Mouse (Mus musculus) C2C12 (cell line): ENCODE results near the gene Gm9964. TPM values are rescaled to one million over a fixed set of nuclear protein-coding genes. Genes with fewer than 3 reads are reported as not detected.

Experiments
- H3K27me3 ChIP-seq: one replicate; pipeline ENCODE4 v1.6.1; 2011; ENCODE audit not compliant: control insufficient read depth, insufficient read depth, insufficient read length
- H3K36me3 ChIP-seq: one replicate; pipeline ENCODE4 v1.6.1; 2011; ENCODE audit not compliant: control insufficient read depth, insufficient read depth
- H3K4me3 ChIP-seq: one replicate; pipeline ENCODE4 v1.5.1; 2011; ENCODE audit warnings: mild to moderate bottlenecking, control low read depth; ENCODE audit not compliant: poor library complexity, insufficient read depth, severe bottlenecking
- H3K79me2 ChIP-seq: one replicate; pipeline ENCODE4 v1.6.1; 2011; ENCODE audit not compliant: control insufficient read depth, insufficient read depth
- H3K79me3 ChIP-seq: one replicate; pipeline ENCODE4 v1.6.1; 2011; ENCODE audit warnings: low read depth, control low read depth
- H3ac ChIP-seq: one replicate; pipeline ENCODE3; 2011; ENCODE audit warnings: low read depth; ENCODE audit not compliant: control insufficient read depth, insufficient read length
- CEBPB ChIP-seq: IDR thresholded peaks from one replicate; pipeline ENCODE4 v1.6.1; 2011; ENCODE audit warnings: low read depth, mild to moderate bottlenecking, control low read depth, moderate library complexity
- CTCF ChIP-seq: IDR thresholded peaks from one replicate; pipeline ENCODE4 v1.5.1; 2011; ENCODE audit not compliant: control insufficient read depth, insufficient read depth, insufficient read length
- FOSL1 ChIP-seq: IDR thresholded peaks from one replicate; pipeline ENCODE4 v1.8.0; 2011; ENCODE audit warnings: mild to moderate bottlenecking, low read length; ENCODE audit not compliant: poor library complexity, insufficient read depth, severe bottlenecking
- MAX ChIP-seq: IDR thresholded peaks from one replicate; pipeline ENCODE4 v1.6.1; 2011; ENCODE audit warnings: mild to moderate bottlenecking, control low read depth
- MYOD1 ChIP-seq: IDR thresholded peaks from one replicate; pipeline ENCODE4 v1.6.1; 2011; ENCODE audit warnings: low read depth; ENCODE audit not compliant: control insufficient read depth, insufficient read length
- MYOG ChIP-seq: IDR thresholded peaks from one replicate; pipeline ENCODE4 v1.6.1; 2011; ENCODE audit not compliant: control insufficient read depth, insufficient read length; ENCODE audit errors: extremely low read depth
- USF1 ChIP-seq: IDR thresholded peaks from one replicate; pipeline ENCODE4 v1.6.1; 2011; ENCODE audit warnings: low read depth, mild to moderate bottlenecking, control low read depth, moderate library complexity
- polyA plus RNA-seq: library from polyadenylated mRNA; unstranded; fragments of >200 nt; fragmentation: generic; extraction: Trizol; gene quantifications from one replicate; pipeline ENCODE4 v1.2.1, GENCODE M21; 2012; ENCODE audit warnings: missing spikeins

The Gm9964 gene
- polyA plus RNA-seq, 1 experiment, result not detected

DNA sequence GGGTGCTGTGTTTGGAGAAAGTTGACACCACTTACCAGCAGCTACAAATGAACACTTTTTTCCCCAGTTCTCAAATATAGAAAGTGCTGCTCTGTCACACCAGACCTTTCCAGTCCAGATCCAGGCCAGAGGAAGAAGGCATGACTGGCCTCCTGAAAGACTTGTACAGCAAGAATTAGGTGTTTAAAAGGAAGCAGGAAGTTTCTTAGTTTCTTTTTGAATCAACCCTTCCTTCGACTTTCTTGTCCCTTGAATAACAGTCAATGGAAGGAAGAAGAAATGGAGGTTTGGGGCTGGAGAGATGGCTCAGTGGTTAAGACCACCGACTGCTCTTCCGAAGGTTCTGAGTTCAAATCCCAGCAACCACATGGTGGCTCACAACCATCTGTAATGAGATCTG, 3.7 kb downstream of the Gm9964 start:
- H3K27me3 ChIP-seq, result no peaks in the 10 kb centered on the region
- no peak overlapping the region for H3ac ChIP-seq
- TF ChIP-seq USF1, result no peak
- TF ChIP-seq CTCF, result no peak
- no peak for TF ChIP-seq MAX
- TF ChIP-seq CEBPB, result no peak
- TF ChIP-seq MYOG, result no peak
- no peak for TF ChIP-seq FOSL1
- no peak for TF ChIP-seq MYOD1

DNA sequence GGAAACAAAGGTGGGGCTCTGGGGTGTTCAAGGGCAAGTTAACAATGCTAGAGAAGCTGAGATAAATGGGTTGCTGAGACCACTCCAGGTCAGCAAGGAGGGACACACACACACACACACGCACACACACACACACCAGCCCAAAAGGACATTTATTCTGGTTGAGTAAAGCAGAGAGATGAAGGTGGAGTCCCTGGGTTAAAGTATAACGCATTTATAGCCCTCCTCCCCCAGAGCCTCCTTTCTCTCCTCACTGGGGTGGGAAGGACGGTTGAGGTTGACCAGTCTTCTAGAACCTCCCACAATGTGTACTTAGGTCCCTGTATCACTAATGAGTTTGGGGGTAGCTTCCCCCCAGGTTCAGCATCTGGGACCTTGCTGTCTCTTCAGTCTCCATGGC, 4.6 kb downstream of the Gm9964 start:
- no peak overlapping the region for H3K4me3 ChIP-seq
- no peaks in the 10 kb centered on the region for H3K79me3 ChIP-seq
- no peaks in the 10 kb centered on the region for H3K79me2 ChIP-seq
- H3K27me3 ChIP-seq, result no peaks in the 10 kb centered on the region
- no peak overlapping the region for H3ac ChIP-seq
- H3K36me3 ChIP-seq, result no peaks in the 10 kb centered on the region
- TF ChIP-seq CEBPB (no peak), FOSL1 (no peak), MYOD1 (no peak), MYOG (no peak), CTCF (no peak), MAX (no peak)

More for the DNA sequence above, 3.7 kb downstream of the Gm9964 start:
- no peaks in the 10 kb centered on the region for H3K79me2 ChIP-seq
- no peak overlapping the region for H3K4me3 ChIP-seq
- no peaks in the 10 kb centered on the region for H3K36me3 ChIP-seq
- H3K79me3 ChIP-seq, result no peaks in the 10 kb centered on the region

DNA sequence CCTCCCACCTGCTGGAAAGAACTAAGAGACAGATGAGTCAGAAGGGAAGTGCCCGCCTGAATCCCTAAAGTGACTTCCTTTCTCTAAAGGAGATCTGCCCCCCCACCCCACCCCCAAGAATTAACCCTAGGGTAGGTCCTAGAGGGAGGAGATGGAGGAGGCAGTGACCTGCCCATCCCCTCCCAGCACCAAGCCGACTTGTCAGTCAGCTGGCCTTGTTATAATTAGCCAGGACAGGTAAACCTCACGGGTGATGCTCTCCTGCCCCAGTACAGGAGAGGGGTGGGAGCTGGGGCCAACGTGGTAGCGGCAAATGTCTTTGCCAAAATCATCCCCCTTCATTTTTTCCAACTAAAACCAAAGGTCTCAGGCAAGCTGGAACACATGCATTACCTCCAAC, 5.1 kb downstream of the Gm9964 start:
- Histone ChIP-seq H3K27me3 (no peaks in the 10 kb centered on the region), H3K36me3 (no peaks in the 10 kb centered on the region), H3ac (no peak overlapping the region), H3K4me3 (no peak overlapping the region), H3K79me2 (no peaks in the 10 kb centered on the region), H3K79me3 (no peaks in the 10 kb centered on the region)
- TF ChIP-seq MYOD1 (no peak), MYOG (no peak), CTCF (no peak), FOSL1 (no peak), CEBPB (no peak), MAX (no peak), USF1 (no peak)

- H3K79me3 ChIP-seq, result no peaks in the 10 kb centered on the region
- H3K27me3 ChIP-seq, result no peaks in the 10 kb centered on the region
- H3K79me2 ChIP-seq, result no peaks in the 10 kb centered on the region
- H3ac ChIP-seq, result no peak overlapping the region
- no peak for TF ChIP-seq USF1
- peak; percentile 59 for TF ChIP-seq CTCF
- TF ChIP-seq FOSL1, result no peak
- no peak overlapping the region for H3K4me3 ChIP-seq
- no peaks in the 10 kb centered on the region for H3K36me3 ChIP-seq
These were observed 6.2 kb downstream of the Gm9964 start for GRCm38 (mm10) chr11:79290473-79290872.

DNA sequence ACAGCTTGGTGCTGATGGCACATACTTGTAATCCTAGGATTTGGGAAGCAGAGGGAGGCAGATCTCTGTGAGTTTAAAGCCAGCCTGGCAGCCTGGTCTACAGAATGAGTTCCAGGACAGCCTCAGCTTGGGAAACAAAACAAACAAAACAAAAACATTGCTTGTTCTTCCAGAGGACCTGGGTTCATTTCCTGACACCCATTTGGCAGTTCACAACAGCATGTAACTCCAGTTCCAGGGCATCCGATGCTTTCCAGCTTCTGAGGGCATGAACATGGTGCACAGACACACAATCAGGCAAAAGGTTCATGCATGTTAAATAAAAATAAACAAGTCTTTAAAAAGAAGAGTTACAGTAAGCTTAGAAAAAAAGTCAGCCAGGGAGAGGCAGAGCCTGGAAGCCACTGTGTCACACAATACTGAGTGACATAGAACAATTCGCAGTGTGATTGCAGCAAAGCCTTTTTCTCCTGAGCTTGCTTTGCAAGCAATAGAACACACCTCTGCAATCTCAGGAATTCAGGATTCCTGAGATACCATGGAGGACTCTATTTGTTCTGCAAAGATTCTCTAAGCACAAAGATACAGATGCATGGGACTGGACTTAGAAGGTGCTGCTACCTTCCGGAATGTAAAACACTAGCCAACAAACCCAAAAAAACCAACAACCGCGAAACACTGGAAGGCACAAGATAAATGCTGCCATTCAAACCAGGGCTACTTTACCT, 7.6 kb downstream of the Gm9964 start:
- H3K27me3 ChIP-seq, result no peaks in the 10 kb centered on the region
- no peak for TF ChIP-seq FOSL1
- TF ChIP-seq CTCF, result no peak
- TF ChIP-seq MYOG, result no peak
- TF ChIP-seq MYOD1, result no peak
- no peak for TF ChIP-seq MAX
- no peak for TF ChIP-seq CEBPB
- TF ChIP-seq USF1, result no peak
- no peaks in the 10 kb centered on the region for H3K79me3 ChIP-seq
- H3ac ChIP-seq, result no peak overlapping the region
- H3K36me3 ChIP-seq, result no peaks in the 10 kb centered on the region
- H3K79me2 ChIP-seq, result no peaks in the 10 kb centered on the region
- no peak overlapping the region for H3K4me3 ChIP-seq

- Histone ChIP-seq H3K4me3 (no peak overlapping the region), H3K79me3 (no peaks in the 10 kb centered on the region), H3K36me3 (no peaks in the 10 kb centered on the region), H3K27me3 (no peaks in the 10 kb centered on the region), H3ac (no peak overlapping the region), H3K79me2 (no peaks in the 10 kb centered on the region)
- TF ChIP-seq USF1 (no peak), CEBPB (no peak), MAX (no peak), FOSL1 (no peak), MYOG (no peak), CTCF (no peak), MYOD1 (no peak)
These were observed 8.3 kb downstream of the Gm9964 start for GRCm38 (mm10) chr11:79288278-79288843.
